Mouse (Mus musculus) olfactory bulb, adult 2 months (tissue): ENCODE data around the gene Cd72.

Source experiments
- CTCF ChIP-seq: fragments of 200-500 bp; IDR thresholded peaks from 2 replicates; pipeline ENCODE4 v1.5.1; 2012; ENCODE audit warnings: low read depth, mild to moderate bottlenecking, low read length, moderate library complexity; ENCODE audit not compliant: insufficient read depth
- POLR2A ChIP-seq: fragments of 200-500 bp; IDR thresholded peaks from 2 replicates; pipeline ENCODE4 v1.6.1; 2012; ENCODE audit warnings: mild to moderate bottlenecking, low read depth, low read length, moderate library complexity; ENCODE audit not compliant: insufficient read depth

- no peak for TF ChIP-seq CTCF
- TF ChIP-seq POLR2A, result no peak
These were observed 25.5 kb downstream of the Cd72 start, which contains the start of gene Fam166b for GRCm38 (mm10) chr4:43428946-43429345.
